8 mouse cellular contexts compared by ENCODE assay signal in genomic region chr13:99398149-99398701, GRCm38 (mm10). TPM values are rescaled to one million over a fixed set of nuclear protein-coding genes. Genes with fewer than 3 reads are reported as not detected.
DNase-seq lines count a peak whose midpoint lies in the region; ATAC-seq and TF ChIP-seq lines count a peak whose summit lies in the region.
"Had no signal": no experiment of that assay in that cellular context is flagged by ENCODE, and none has a peak within 500 bp of the region (broad histone marks: within the 10 kb centered on the region; RNA-seq: fewer than 3 reads in every experiment).

No protein-coding gene starts in this region.

- TF ChIP-seq POLR2A in myocyte (IDR thresholded peaks at IDR 0.05; ENCODE audit: insufficient read length, low read depth): no peak

- no peaks in the 10 kb centered on the region for H3K27me3 ChIP-seq in neural tube, embryonic 13.5 days
- no peaks in the 10 kb centered on the region for H3K27me3 ChIP-seq in neural tube, embryonic 15.5 days (replicated peaks)
- no peaks in the 10 kb centered on the region for H3K27me3 ChIP-seq in hindbrain, embryonic 16.5 days (replicated peaks; ENCODE audit: control insufficient read depth, insufficient read depth, low read length)
- no peaks in the 10 kb centered on the region for H3K27me3 ChIP-seq in myocyte (ENCODE audit: control insufficient read depth, insufficient read depth, insufficient read length)
- H3K27me3 ChIP-seq: midbrain, embryonic 13.5 days had no signal

- H3K4me2 ChIP-seq in neural tube, embryonic 13.5 days: no peak overlapping the region
- H3K4me2 ChIP-seq in neural tube, embryonic 15.5 days: no peak overlapping the region
- no peak overlapping the region for H3K4me2 ChIP-seq in hindbrain, embryonic 16.5 days (ENCODE audit: low read length)
- H3K4me2 ChIP-seq in myocyte (ENCODE audit: low read depth): peak overlapping the region; percentile 42
- H3K4me2 ChIP-seq: midbrain, embryonic 13.5 days had no signal

- WGBS in neural tube, embryonic 13.5 days: 79% methylated on average over 12 of the region's 12 CpGs
- 68% methylated on average over 12 of the region's 12 CpGs for WGBS in neural tube, embryonic 15.5 days
- 70% methylated on average over 12 of the region's 12 CpGs for WGBS in hindbrain, embryonic 16.5 days

- no peaks in the 10 kb centered on the region for H3K79me2 ChIP-seq in myocyte (ENCODE audit: control insufficient read depth, insufficient read depth)

- H3K4me3 ChIP-seq in neural tube, embryonic 13.5 days: no peak overlapping the region
- H3K4me3 ChIP-seq in neural tube, embryonic 15.5 days (replicated peaks): no peak overlapping the region
- no peak overlapping the region for H3K4me3 ChIP-seq in hindbrain, embryonic 16.5 days (ENCODE audit: low read length)
- H3K4me3 ChIP-seq in myocyte: no peak overlapping the region
- H3K4me3 ChIP-seq: midbrain, embryonic 13.5 days had no signal

- peaks cover 35% of the 10 kb centered on the region for H3K4me1 ChIP-seq in neural tube, embryonic 13.5 days (replicated peaks)
- peaks cover 21% of the 10 kb centered on the region; the same call in 1 of the 2 replicates for H3K4me1 ChIP-seq in neural tube, embryonic 15.5 days
- H3K4me1 ChIP-seq in hindbrain, embryonic 16.5 days (ENCODE audit: control insufficient read depth, insufficient read depth, low read depth, low read length): peaks cover 15% of the 10 kb centered on the region

- no peaks in the 10 kb centered on the region for H3K36me3 ChIP-seq in neural tube, embryonic 13.5 days
- no peaks in the 10 kb centered on the region for H3K36me3 ChIP-seq in neural tube, embryonic 15.5 days
- H3K36me3 ChIP-seq in hindbrain, embryonic 16.5 days (ENCODE audit: control insufficient read depth, insufficient read depth, low read length): no peaks in the 10 kb centered on the region
- H3K36me3 ChIP-seq in myocyte (ENCODE audit: control insufficient read depth, insufficient read depth): peaks cover 6% of the 10 kb centered on the region
- H3K36me3 ChIP-seq: midbrain, embryonic 13.5 days had no signal

- no peak overlapping the region for H3ac ChIP-seq in myocyte (ENCODE audit: control insufficient read depth, insufficient read length)

- H3K27ac ChIP-seq in neural tube, embryonic 13.5 days (replicated peaks): 0 out of 2 replicates have a peak overlapping the region, but pooled peaks have one; percentile 38
- no peak overlapping the region for H3K27ac ChIP-seq in neural tube, embryonic 15.5 days (replicated peaks)
- peak overlapping the region; percentile 37; the same call in 1 of the 2 replicates for H3K27ac ChIP-seq in hindbrain, embryonic 16.5 days (ENCODE audit: low read depth, low read length)

- DNase-seq in cerebellum, postnatal 36 days: peak; percentile 61
- DNase-seq in embryo, embryonic 10 days (ENCODE audit: low spot score): no peak
- DNase-seq in layer of hippocampus, postnatal 25 days (ENCODE audit: extremely low spot score in 1 of 2, low spot score in 1 of 2): no peak

- H3K9me3 ChIP-seq in neural tube, embryonic 13.5 days: no peaks in the 10 kb centered on the region
- H3K9me3 ChIP-seq in neural tube, embryonic 15.5 days (replicated peaks): no peaks in the 10 kb centered on the region
- no peaks in the 10 kb centered on the region for H3K9me3 ChIP-seq in hindbrain, embryonic 16.5 days (ENCODE audit: control insufficient read depth, low read length)
- H3K9me3 ChIP-seq: midbrain, embryonic 13.5 days had no signal

- no peak for ATAC-seq in neural tube, embryonic 13.5 days (ENCODE audit: low read depth)
- ATAC-seq in neural tube, embryonic 15.5 days (ENCODE audit: low FRiP score): no peak
- peak; percentile 57 for ATAC-seq in hindbrain, embryonic 16.5 days
- ATAC-seq: midbrain, embryonic 13.5 days had no signal

- peak overlapping the region; percentile 36; the same call in 1 of the 2 replicates for H3K9ac ChIP-seq in neural tube, embryonic 13.5 days
- no peak overlapping the region for H3K9ac ChIP-seq in neural tube, embryonic 15.5 days (replicated peaks)
- no peak overlapping the region for H3K9ac ChIP-seq in hindbrain, embryonic 16.5 days (ENCODE audit: low read depth, low read length)
- H3K9ac ChIP-seq: midbrain, embryonic 13.5 days had no signal

TF ChIP-seq in myocyte, 11 proteins besides CTCF, POLR2A, EP300 and RAD21:
- TF ChIP-seq TCF3 (IDR thresholded peaks at IDR 0.05; ENCODE audit: insufficient read length, low read depth) (peak; percentile 59), MYOG (IDR thresholded peaks at IDR 0.05; ENCODE audit: control insufficient read depth in 1 of 3, insufficient read depth in 1 of 3, insufficient read length in 2 of 3, low read depth in 2 of 3) (peak in 2 of 3 experiments; percentile 62 to 69), MAX (IDR thresholded peaks at IDR 0.05; ENCODE audit: low read depth) (no peak), MYOD1 (IDR thresholded peaks at IDR 0.05; ENCODE audit: control insufficient read depth in 1 of 3, insufficient read length in 2 of 3, low read depth in 2 of 3) (peak in 2 of 3 experiments; percentile 65 to 84)
TF ChIP-seq in myocyte: peak in this region for 3.

RNA-seq across cellular contexts. Expression of gene Mrps27, which starts 53.6 kb away (rescaled TPM):
- polyA plus RNA-seq in neural tube, embryonic 13.5 days (2015; fragmentation: Nextera tagmentation; extraction: Ambion mirVana): 40.7 and 40.9 TPM in 2 replicates
- 40.9 and 47.3 TPM in 2 replicates for polyA plus RNA-seq in neural tube, embryonic 15.5 days (2015; fragmentation: Nextera tagmentation; extraction: Ambion mirVana)
- polyA plus RNA-seq in hindbrain, embryonic 16.5 days (2015; fragmentation: Nextera tagmentation; extraction: Ambion mirVana): 46.8 and 47.6 TPM in 2 replicates
- polyA plus RNA-seq in myocyte (2012; fragmentation: generic; extraction: Trizol): 34.2 TPM
- 10 to 100 TPM; 26.5 to 28.4 TPM for total RNA-seq in layer of hippocampus, postnatal 25 days (2021)

RNA-seq across cellular contexts. Expression of gene Ptcd2, which starts 53.7 kb away (rescaled TPM):
- polyA plus RNA-seq in neural tube, embryonic 13.5 days (2015; fragmentation: Nextera tagmentation; extraction: Ambion mirVana): 52.8 and 53.6 TPM in 2 replicates
- polyA plus RNA-seq in neural tube, embryonic 15.5 days (2015; fragmentation: Nextera tagmentation; extraction: Ambion mirVana): 57.1 and 59.6 TPM in 2 replicates
- 53.6 and 59.4 TPM in 2 replicates for polyA plus RNA-seq in hindbrain, embryonic 16.5 days (2015; fragmentation: Nextera tagmentation; extraction: Ambion mirVana)
- 25.1 TPM for polyA plus RNA-seq in myocyte (2012; fragmentation: generic; extraction: Trizol)
- 10 to 100 TPM; 28.2 to 33.0 TPM for total RNA-seq in layer of hippocampus, postnatal 25 days (2021)

Comparison
In these comparisons a context has a peak if more than half of its experiments do, and no peak if none do; other contexts are left out.
1. DNase-seq: peak in cerebellum, postnatal 36 days (2 of 2); none in embryo, embryonic 10 days (single experiment) and layer of hippocampus, postnatal 25 days (0 of 2).